Mouse (Mus musculus) adrenal gland, postnatal 25 days (tissue): ENCODE measurements around the gene P2ry2. TPM values are rescaled to one million over a fixed set of nuclear protein-coding genes. Genes with fewer than 3 reads are reported as not detected.

ENCODE experiments used
- total RNA-seq: library from RNA; stranded (reverse); gene quantifications from 2 replicates; pipeline ENCODE4 v1.2.3, GENCODE M21; 2021

Gene P2ry2
- total RNA-seq, 1 experiment from 2014 or later, result 1.2 TPM

Other genes with a start within 250 kb of the P2ry2 start
- gene Relt, start 149.4 kb downstream of the P2ry2 start, total RNA-seq, result 1.0 and 1.3 TPM in 2 replicates
- gene Arhgef17, start 80.8 kb downstream of the P2ry2 start, total RNA-seq, result 76.1 and 81.2 TPM in 2 replicates
- gene P2ry6, start 38.2 kb downstream of the P2ry2 start, total RNA-seq, result 5.8 and 9.5 TPM in 2 replicates
- 24.1 and 31.9 TPM in 2 replicates for gene Fchsd2, start 80.0 kb upstream of the P2ry2 start, total RNA-seq